Mouse (Mus musculus): Measurements from ENCODE around the gene RPS10-NUDT3.
"Not testable (repeated sequence)": the region's sequence is repeated elsewhere in the genome, so short reads cannot be mapped to it uniquely, and the experiment has no call there.

RPS10-NUDT3 gene

GRCm38 (mm10) chr17:27639851-27640250 lies 4.8 kb upstream of the RPS10-NUDT3 start:
- DNase-seq (ENCODE audit: low read depth) = not testable (repeated sequence)

DNA sequence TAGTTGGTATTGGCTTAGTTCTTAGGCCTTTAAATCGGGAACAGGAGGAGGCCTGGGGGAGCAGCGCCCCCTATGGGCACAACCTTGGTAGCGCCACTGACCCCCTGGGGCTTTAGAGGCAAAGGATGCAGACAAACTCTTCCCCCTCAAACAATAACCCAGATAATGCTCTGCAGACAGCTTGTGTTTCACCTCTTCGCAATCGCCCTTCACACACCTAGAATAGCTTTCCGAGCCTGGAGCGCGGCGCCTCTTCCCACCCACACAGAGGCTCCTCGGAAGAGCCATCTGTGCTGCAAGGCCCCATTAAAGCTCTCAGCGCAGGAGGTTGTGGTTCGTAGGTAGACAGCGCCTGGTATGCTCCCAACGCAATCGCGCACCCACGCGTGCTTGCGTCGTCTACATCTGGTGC lies 3.9 kb upstream of the RPS10-NUDT3 start:
- DNase-seq (ENCODE audit: low read depth) = no peak

DNA sequence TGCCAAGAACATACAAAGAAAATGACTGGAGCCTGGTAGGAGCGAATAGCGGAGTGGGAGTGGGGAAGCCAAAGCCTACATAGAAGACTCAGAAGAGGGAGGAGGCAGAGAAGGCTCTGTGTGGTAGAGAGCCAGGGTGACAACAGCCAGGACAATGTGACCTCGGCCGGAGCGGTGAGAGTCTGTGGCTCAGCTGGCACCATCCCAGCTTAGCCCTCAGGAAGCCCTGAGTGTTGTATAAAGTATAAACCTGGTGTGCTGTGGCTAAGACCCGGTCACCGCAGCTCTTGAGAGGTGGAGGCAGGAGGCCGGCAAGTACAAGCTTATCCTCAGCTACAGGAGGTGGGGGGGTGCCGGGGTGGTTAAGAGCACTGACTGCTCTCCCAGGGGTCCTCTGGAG lies 2.3 kb upstream of the RPS10-NUDT3 start:
- DNase-seq (ENCODE audit: low read depth) = no peak

GRCm38 (mm10) chr17:27636132-27637020 lies 1.4 kb upstream of the RPS10-NUDT3 start, which contains the start of gene Rps10:
TSS of gene Rps10 (minus strand) at chr17:27636669.
- DNase-seq (ENCODE audit: low read depth) = no peak

- not testable (repeated sequence) for DNase-seq (ENCODE audit: low read depth)
Observed at GRCm38 (mm10) chr17:27635575-27635903, 517 bp upstream of the RPS10-NUDT3 start.

DNA sequence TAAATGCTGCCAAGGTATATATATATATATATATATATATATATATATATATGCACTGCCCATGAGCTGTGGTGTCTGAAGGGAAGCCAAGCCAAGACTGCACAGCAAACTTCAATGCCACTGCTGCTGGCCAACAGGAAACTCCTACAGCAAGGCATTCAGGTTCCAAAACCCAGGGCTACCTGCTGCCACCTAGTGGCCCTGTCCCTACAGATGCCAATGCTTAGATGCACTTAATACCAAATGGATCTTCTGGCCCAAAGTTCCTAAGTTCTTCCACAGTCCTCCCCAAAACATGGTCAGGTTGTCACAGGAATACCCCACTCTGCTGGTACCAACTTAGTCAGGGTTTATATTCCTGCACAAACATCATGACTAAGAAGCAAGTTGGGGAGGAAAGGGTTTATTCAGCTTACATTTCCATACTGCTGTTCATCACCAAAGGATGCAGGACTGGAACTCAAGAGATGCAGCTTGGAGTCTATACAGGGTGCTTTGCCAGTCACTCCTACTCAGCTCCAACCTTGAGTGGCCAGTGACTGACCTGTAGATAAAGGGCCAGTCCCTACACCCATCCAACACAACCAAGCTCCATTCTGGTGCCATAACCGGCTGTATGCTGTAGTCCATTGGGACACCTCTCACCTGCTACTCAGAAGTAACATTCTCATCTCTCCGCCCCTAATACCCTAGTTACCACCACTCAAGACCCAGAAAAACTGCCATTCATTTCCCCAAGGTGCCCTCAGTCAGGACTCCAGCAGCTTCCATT lies 5.6 kb downstream of the RPS10-NUDT3 start:
- peak; percentile 94 for DNase-seq (ENCODE audit: low read depth)

DNA sequence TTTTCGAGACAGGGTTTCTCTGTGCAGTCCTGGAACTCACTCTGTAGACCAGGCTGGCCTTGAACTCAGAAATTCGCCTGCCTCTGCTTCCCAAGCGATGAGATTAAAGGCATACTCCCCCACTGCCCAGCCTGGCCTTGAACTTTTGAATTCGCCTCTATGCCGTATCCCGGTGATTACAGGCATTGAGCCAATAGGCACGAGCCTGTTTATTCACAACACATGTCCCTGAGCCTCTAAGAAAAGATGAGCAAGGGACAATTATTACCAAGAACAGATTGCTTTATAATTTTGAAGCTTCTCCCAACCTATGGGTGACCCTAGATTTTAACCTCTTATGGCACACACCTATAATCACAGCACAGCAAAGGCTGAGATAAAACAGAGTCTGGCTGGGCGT lies 6.6 kb downstream of the RPS10-NUDT3 start:
- DNase-seq (ENCODE audit: low read depth) = no peak

DNA sequence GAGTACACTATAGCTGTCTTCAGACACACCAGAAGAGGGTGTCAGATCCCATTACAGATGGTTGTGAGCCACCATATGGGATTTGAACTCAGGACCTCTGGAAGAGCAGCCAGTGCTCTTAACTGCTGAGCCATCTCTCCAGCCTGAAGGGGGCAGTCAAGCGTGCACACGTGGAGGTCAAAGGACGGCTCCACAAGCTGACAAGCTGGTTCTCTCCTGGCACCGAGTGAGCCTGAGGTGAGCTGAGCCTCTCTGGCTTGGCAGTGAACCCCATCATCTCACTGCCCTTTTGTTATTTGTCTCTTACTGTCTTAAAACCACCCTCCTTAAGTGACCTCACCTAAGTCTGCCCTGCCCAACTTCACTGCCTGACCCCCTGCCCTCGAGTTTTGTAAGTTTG lies 7.6 kb downstream of the RPS10-NUDT3 start:
- DNase-seq (ENCODE audit: low read depth) = no peak

GRCm38 (mm10) chr17:27626681-27627080 lies 8.3 kb downstream of the RPS10-NUDT3 start:
- DNase-seq (ENCODE audit: low read depth) = no peak

DNA sequence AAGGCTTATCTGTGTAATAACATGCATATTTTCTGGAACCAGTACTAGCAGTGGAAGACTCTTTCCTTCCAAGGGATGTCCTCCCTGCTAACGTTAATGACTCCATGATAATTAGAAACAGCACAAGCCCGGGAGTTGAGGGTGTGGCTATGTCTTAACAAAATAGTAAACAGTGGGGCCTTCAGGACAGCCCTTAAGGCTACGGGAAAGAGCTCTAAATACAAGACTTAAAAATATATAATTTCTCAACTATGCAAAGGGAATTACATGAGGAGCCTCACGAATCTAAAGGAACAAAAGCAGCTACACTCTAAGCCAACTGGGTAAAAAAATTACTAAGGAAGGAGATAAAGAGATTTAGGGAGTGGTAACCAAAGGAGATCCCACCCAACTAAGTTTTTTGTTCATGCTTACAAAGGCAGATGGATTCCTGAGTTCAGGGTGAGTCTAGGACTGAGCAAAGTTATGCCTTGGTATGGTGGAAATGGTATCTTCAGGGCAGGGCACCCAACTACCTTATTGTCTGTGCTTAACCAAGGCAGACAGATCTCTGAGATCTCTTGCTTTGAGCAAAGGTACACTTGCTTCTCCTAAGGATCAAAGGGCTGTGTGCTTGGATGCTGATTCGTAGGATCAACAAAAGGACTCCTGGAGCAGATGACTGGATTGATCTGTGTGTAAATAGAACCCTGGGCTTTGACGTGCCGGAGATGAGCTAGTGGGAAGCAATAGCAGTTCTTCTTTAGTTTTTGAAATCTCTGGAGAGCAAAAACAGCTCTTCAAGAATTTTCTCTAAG lies 9.4 kb downstream of the RPS10-NUDT3 start:
- DNase-seq (ENCODE audit: low read depth) = no peak

GRCm38 (mm10) chr17:27623360-27624326 lies 11.4 kb downstream of the RPS10-NUDT3 start, which contains the start of gene Nudt3:
TSS of gene Nudt3 (minus strand) at chr17:27623495.
- peak; percentile 97 for DNase-seq (ENCODE audit: low read depth)

GRCm38 (mm10) chr17:27622611-27623359 lies 12.2 kb downstream of the RPS10-NUDT3 start:
- DNase-seq (ENCODE audit: low read depth) = peak; percentile 77

DNA sequence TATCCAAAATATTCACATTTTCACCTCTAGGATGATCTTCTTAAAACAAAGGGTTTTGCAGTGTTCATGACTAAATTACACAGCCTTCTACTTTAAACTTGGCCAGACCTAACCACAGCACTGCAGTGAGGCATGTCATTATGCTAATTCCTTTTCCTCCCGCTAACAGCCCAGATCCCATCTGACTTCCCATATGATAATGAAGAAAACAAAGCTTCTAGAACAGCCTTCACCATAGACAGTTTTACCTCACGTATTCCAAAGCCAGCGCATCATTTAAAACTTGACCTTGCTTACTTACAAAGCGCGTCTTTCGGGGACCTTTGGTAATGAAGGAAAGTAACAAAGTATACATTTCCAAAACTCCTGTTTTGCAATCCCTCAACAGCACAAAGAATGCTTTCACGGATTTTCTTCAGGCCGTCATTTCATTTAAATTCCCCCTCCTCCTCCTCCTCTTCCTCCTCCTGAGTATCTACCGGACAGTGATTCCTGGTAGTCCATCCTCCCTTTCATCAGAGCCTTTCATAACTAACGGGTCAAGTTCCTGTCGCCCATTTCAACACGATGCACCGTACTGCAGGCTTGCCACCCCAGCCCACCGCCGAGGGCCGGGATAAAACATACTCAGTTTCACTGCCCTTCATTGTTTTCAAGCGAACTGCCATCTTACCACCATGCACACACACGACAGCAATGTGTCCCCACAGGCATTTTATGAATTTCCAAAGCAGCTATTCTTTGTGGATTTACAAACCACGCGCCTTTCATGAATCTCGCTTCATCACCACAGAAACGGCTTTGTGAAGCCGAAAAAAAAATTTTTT lies 13.1 kb downstream of the RPS10-NUDT3 start:
- peak; percentile 39 for DNase-seq (ENCODE audit: low read depth)

DNA sequence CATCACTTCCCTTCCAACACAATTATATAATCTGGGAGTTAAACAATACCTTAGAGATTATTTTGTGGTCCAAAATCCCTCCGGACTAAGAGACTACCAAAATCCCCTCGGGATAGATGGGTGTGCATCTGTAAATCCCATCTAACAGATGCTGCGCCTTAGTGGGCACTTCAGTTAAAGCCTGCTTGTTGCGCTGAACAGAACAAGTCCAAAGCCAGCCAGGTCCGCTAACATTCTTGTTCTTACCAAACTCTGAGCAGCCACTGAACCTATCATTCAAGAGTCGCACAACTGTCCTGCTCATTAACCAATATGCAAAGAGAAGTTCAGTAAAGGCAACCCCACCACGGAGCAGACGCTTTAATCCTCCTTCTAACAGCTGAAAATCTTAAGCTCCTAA lies 13.9 kb downstream of the RPS10-NUDT3 start:
- no peak for DNase-seq (ENCODE audit: low read depth)

DNA sequence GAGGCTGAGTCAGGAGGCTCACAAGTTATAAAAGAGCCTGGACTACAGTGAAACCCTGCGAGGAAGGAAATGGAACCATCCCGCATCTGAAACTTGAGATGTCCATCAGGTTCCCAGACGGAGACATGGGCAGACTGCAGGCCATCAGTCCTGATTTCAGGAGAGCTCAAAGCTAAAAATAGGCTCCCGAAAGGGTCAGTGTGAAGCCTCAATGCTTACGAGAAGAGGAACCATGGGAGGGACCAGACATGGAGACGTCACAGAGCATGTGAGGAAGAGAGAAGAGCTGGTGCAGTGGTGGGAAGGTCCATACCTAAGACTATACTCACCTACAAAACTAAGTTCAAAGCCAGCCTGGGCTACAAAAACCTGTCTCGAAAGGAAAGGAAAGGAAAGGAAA lies 19.6 kb downstream of the RPS10-NUDT3 start:
- DNase-seq (ENCODE audit: low read depth) = no peak

- DNase-seq (ENCODE audit: low read depth) = no peak
Observed at GRCm38 (mm10) chr17:27613016-27613415, 22.0 kb downstream of the RPS10-NUDT3 start.

- no peak for DNase-seq (ENCODE audit: low read depth)
Observed at GRCm38 (mm10) chr17:27611994-27612393, 23.0 kb downstream of the RPS10-NUDT3 start.

DNA sequence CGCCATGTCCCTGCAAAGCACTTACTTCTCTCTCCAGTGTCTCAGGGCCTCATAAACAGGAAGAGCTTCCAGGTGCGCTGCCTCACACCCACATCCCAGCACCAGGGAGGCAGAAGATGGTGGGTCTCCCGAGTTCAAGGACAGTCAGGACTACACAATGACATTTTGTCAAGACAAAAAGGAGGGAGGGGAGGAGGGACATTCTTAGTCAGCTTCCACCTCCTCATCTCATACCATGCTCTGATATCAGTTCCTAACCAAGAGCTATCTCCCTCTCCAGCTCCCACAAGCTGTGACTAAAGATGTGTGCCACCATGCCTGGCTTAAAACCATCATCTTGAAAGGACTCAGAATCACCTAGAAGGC lies 23.5 kb downstream of the RPS10-NUDT3 start:
- DNase-seq (ENCODE audit: low read depth) = no peak
